Comparison of ENCODE assay signal across 29 mouse cellular contexts in the genomic region with DNA sequence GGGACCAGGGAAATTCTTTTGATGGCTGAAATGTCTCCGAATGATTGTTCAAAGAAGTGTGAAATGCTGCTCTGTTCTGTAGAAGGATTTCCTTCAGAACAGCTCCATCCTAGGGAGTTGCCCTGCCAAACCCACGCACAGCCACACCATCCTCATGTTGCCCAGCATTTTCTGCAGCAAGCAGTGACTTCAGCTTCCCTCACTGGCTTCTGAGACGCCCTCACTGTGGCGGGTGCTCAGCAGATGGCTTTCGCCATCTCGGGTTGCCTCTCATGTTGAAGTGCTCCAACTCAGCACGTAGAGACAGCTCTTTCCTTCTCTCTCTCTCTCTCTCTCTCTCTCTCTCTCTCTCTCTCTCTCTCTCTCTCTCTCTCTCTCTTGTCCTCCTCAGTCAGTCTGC.
DNase-seq lines count a peak whose midpoint lies in the region; ATAC-seq and TF ChIP-seq lines count a peak whose summit lies in the region.
"Had no signal": no experiment of that assay in that cellular context is flagged by ENCODE, and none has a peak within 500 bp of the region (broad histone marks: within the 10 kb centered on the region; RNA-seq: fewer than 3 reads in every experiment).

No protein-coding gene starts in this region.

- ATAC-seq in lung, embryonic 14.5 days (ENCODE audit: insufficient read depth), result no peak
- no peak for ATAC-seq in CD4-positive, CD25-positive, alpha-beta regulatory T cell, adult 4 months
- ATAC-seq: midbrain, embryonic 15.5 days; Patski had no signal

- peak; percentile 19 to 69 for DNase-seq in frontal cortex, adult 2 months (ENCODE audit: extremely low spot score in 1 of 2, low spot score in 1 of 2)
- DNase-seq in frontal cortex, postnatal 14 days (ENCODE audit: low spot score in 2 of 2), result no peak
- DNase-seq in lung, embryonic 14.5 days, result peak; percentile 18
- no peak for DNase-seq in lung, postnatal 10 days
- DNase-seq in left cerebral cortex, adult 2 months (ENCODE audit: extremely low spot score in 1 of 2, low spot score in 2 of 2), result peak in 1 of 2 experiments; percentile 54
- peak; percentile 25 for DNase-seq in right cerebral cortex, postnatal 25 days
- DNase-seq: adrenal gland, postnatal 36 days; cerebellum, adult 11 months; cerebellum, postnatal 14 days; gastrocnemius, postnatal 25 days; heart, adult 18-20 months; heart, postnatal 14 days; kidney, adult 11 months; kidney, postnatal 36 days; liver; thymus, adult 2 months; thymus, postnatal 4 days had no signal

- H3K9ac ChIP-seq in lung, embryonic 14.5 days, result no peak overlapping the region
- H3K9ac ChIP-seq: embryonic facial prominence, embryonic 12.5 days; forebrain, embryonic 12.5 days; heart, embryonic 13.5 days; kidney, embryonic 15.5 days; liver, embryonic 15.5 days; midbrain, embryonic 15.5 days had no signal

- H3K9me3 ChIP-seq in lung, embryonic 14.5 days (ENCODE audit: low read depth, low read length), result no peaks in the 10 kb centered on the region
- H3K9me3 ChIP-seq: embryonic facial prominence, embryonic 12.5 days; forebrain, embryonic 12.5 days; heart, embryonic 13.5 days; kidney, embryonic 15.5 days; limb, embryonic 10.5 days; liver, embryonic 15.5 days; midbrain, embryonic 15.5 days had no signal

- H3K4me1 ChIP-seq in lung, embryonic 14.5 days (ENCODE audit: insufficient read depth), result no peaks in the 10 kb centered on the region
- H3K4me1 ChIP-seq: embryonic facial prominence, embryonic 12.5 days; forebrain, embryonic 12.5 days; heart, embryonic 13.5 days; kidney, embryonic 15.5 days; limb, embryonic 10.5 days; liver, embryonic 15.5 days; midbrain, embryonic 15.5 days had no signal

- intact Hi-C loops in left cerebral cortex, adult 2 months (cut with DNase I), result no loop called here

- H3K4me3 ChIP-seq in lung, embryonic 14.5 days (ENCODE audit: low read depth, low read length), result no peak overlapping the region
- no peak overlapping the region for H3K4me3 ChIP-seq in left cerebral cortex, adult 2 months
- H3K4me3 ChIP-seq: embryonic facial prominence, embryonic 12.5 days; forebrain, embryonic 12.5 days; heart, embryonic 13.5 days; kidney, embryonic 15.5 days; limb, embryonic 10.5 days; liver, embryonic 15.5 days; midbrain, embryonic 15.5 days had no signal

- no peak overlapping the region for H3K27ac ChIP-seq in lung, embryonic 14.5 days (ENCODE audit: low read depth)
- H3K27ac ChIP-seq in left cerebral cortex, adult 2 months, result peak overlapping the region; percentile 51; the same call in 1 of the 2 replicates
- H3K27ac ChIP-seq: embryonic facial prominence, embryonic 12.5 days; forebrain, embryonic 12.5 days; heart, embryonic 13.5 days; kidney, embryonic 15.5 days; limb, embryonic 10.5 days; liver, embryonic 15.5 days; macrophage; midbrain, embryonic 15.5 days had no signal

- no peaks in the 10 kb centered on the region for H3K36me3 ChIP-seq in lung, embryonic 14.5 days (ENCODE audit: insufficient read depth)
- H3K36me3 ChIP-seq: embryonic facial prominence, embryonic 12.5 days; forebrain, embryonic 12.5 days; G1E; heart, embryonic 13.5 days; kidney, embryonic 15.5 days; limb, embryonic 10.5 days; liver, embryonic 15.5 days had no signal

- WGBS in lung, embryonic 14.5 days, result 42% methylated on average over 7 of the region's 7 CpGs

- 0 out of 2 replicates have a peak, but pooled peaks cover 3% of the 10 kb centered on the region for H3K27me3 ChIP-seq in lung, embryonic 14.5 days (ENCODE audit: insufficient read depth, low read length)
- H3K27me3 ChIP-seq: CH12.LX; embryonic facial prominence, embryonic 12.5 days; forebrain, embryonic 12.5 days; heart, embryonic 13.5 days; kidney, embryonic 15.5 days; liver, embryonic 15.5 days; midbrain, embryonic 15.5 days; Patski had no signal

- H3K4me2 ChIP-seq in lung, embryonic 14.5 days, result no peak overlapping the region
- H3K4me2 ChIP-seq: embryonic facial prominence, embryonic 12.5 days; forebrain, embryonic 12.5 days; heart, embryonic 13.5 days; kidney, embryonic 15.5 days; liver, embryonic 15.5 days; midbrain, embryonic 15.5 days had no signal

- TF ChIP-seq CTCF in lung, embryonic 14.5 days (IDR thresholded peaks at IDR 0.05; ENCODE audit: low read depth), result no peak
- TF ChIP-seq CTCF in left cerebral cortex, adult 2 months (IDR thresholded peaks at IDR 0.05), result no peak

Comparison
In these comparisons a context has a peak if more than half of its experiments do, and no peak if none do; other contexts are left out.
1. DNase-seq: peak in frontal cortex, adult 2 months (2 of 2), lung, embryonic 14.5 days (single experiment) and right cerebral cortex, postnatal 25 days (single experiment); none in frontal cortex, postnatal 14 days (0 of 2) and lung, postnatal 10 days (single experiment).